Mouse (Mus musculus) frontal cortex, postnatal 25 days (tissue): ENCODE results near the gene Mief1.

ENCODE experiments used
- DNase-seq, 2 experiments: peaks; one replicate each; pipeline ENCODE4 v3.0.0; 2022; ENCODE audit warnings: low spot score in 2 of 2

Gene Mief1

DNA sequence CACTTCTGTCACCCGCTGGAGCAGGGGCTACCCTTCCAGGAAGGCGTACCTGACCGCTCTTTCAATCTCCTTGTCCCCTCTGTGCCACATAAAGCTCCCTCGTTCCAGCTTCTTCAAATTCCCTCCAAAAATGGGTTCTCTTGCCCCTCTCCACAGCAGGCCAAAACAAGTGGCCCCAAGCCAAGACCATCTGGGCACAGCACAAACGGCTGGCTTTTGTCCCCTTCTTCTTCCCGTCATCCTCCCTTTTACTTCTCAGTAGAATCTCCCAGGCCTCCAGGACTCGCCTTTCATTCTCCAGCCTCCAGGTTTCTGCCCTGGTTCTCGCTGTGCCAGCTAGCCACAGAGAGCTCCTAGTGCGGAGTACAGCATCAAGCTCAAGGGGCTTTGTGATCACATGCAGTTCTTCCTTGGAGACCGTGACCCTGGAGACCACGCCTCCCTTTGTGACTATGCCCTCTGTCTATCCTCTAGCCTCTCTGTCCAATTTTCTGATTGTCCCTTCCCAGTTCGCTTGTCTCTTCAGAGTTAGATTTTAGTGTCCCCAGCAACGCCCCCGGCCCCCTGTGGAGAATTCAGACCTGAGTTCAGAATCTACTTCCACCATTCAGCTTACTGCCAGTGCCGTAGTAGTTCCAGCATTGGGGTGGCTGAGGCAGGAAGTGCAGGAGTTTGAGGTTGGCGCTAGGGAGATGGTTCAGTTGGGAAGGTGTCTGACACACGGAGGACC is 5.6 kb upstream of the Mief1 start:
- no peak for DNase-seq

DNA sequence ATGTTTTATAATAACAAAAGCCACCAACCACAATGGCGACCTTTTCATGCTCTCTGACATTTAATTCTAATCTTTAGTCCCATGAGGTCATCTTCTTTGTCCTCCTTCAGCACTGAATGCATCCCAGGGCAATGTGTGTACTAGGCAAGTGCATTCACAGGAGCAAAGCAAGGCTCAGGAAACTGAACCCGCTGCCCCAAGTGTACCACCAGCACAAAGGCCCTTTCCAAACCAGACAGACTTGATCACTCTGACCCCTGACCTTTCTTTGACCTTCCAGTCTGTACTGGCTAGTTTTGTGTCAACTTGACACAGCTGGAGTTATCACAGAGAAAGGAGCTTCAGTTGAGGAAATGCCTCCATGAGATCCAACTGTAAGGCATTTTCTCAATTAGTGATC is 1.5 kb upstream of the Mief1 start:
- DNase-seq: no peak

DNA sequence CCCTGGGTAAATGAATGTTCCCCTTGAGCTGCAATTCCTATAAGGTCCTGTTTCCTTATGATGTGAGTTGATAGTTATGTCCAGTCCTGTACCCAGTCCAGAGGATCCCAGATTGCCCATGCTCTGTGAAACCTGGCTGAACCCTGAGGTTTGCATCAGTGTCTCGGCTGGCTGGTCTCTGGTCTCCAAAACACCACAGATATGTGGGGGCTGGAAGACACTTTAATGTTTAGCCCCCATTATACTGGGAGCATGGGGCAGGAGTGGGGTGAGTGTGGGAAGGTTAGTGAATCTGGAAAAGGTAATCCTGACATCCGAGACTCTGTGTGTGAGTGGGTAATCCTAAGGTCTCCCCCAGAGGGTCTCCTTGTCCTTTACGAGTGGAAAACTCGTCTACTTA is 765 bp upstream of the Mief1 start:
- no peak for DNase-seq

DNA sequence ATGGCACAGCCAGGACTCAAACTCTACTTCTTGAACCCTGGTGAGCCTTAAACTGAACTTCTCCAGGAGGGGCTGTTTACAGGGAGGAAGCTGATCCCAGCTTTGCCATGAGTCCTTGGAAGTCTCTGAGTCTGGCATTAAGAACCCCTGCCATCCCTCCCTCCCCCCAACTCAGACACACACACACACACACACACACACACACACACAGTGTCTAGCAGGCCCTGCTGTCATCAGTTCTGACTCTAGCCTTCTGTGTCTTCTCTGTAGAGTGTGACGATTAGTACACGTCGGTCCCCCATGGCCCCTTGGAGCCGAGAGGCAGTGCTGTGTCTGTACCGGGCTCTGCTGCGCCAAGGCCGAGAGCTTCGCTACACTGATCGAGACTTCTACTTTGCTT is 1.7 kb downstream of the Mief1 start, which contains the start of gene AC140267.1:
Gene AC140267.1 (plus strand): TSS at position 301 of the 400 bp plus-strand sequence.
- DNase-seq: no peak

DNA sequence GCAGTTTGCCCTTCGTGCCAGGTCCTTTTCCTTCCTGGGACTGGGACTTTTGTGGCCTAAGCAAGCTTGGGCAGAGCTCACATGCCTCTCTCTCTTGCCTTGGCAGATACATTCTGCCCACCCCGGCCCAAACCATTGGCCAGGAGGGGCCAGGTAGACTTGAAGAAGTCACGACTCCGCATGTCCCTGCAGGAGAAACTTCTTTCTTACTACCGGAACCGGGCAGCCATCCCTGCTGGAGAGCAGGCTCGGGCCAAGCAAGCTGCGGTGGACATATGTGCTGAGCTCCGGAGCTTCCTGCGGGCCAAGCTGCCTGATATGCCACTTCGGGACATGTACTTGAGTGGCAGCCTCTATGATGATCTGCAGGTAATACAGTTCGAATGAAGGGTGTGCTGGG is 14.3 kb downstream of the Mief1 start:
- no peak for DNase-seq

DNA sequence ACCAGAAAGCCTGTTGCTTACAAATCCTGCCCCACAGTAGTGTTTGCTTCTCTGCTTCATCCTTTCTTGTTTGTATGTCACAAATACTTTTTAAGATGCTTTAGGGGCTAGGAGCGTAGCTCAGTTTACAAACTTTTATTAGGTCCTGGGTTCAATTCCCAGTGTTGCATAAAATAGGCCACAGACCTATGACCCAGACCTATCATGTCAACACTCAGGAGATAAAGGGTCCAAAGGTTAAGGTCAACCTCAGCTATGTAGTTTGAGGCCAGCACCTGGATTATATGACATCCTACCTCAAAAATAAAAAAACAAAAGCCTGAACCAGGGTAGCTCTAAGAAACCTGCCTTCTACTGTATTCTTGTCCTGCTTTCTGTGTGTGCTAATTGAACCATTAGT is 14.8 kb downstream of the Mief1 start:
- DNase-seq: no peak

DNA sequence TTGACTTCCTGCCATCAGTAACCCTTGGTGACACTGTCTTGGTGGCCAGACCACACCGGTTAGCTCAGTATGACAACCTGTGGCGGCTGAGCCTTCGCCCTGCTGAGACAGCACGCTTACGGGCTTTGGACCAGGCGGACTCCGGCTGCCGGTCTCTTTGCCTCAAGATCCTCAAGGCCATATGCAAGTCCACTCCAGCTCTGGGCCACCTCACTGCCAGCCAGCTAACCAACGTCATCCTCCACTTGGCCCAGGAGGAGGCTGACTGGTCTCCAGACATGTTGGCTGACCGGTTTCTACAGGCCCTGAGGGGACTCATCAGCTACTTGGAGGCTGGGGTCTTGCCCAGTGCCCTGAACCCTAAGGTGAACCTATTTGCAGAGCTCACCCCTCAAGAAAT is 15.9 kb downstream of the Mief1 start:
- DNase-seq: no peak

DNA sequence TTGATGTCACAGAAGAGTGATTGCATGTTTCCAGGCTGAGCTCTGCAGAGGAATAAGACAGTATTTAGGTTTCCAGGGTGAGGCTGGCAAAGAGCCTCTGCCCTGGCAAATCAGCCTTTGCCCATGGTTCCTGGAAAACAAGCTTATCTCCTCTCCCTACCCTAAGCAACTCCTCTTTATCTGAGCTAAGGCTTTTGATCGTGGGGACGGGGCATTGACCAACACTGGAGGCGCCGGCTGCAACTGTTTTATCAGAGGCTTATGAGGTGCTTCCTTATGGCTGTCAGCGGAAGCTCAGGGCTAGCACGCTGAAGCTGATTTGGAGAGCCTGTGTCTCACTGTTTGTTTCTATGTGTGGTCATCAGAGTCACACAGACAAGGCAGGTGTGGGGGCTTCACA is 16.8 kb downstream of the Mief1 start:
- DNase-seq: no peak

DNA sequence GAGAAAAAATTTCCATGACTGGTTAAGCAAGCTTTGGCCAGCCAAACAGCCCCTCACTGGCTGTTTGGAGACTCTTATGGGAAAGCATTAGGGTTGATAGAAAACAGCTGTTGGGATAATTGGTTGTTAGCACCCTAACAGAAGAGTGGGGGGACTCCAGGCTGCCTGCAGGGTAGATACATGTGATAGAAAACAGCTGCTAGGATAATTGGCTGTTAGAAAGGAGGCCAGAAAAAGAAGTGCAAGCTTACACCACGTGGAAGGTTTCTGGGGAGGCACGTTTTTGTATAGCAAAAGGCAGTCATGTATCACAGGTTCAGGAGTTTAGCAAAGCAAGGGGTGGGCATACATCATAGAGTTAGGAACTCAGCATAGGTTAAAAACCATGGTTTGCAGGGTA is 19.7 kb downstream of the Mief1 start:
- DNase-seq: no peak

DNA sequence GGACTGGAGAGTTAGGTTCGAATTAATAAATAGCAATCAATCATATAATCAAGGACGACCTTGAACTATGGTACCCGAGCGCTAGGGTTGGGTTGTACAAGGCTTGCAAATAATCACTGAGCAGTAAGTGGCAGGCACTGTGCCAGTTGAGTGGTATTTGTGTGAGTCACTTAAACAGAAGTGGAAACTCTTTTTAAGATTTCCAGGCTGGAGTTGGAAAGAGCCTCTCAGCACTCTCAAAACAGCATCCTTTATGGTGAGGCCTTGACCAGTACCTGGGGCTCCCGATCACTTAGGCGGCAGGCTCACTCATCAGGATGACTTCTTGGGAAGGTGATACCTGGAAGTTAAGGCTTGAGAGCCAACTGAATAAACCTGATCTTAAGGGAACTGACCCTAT is 20.4 kb downstream of the Mief1 start:
- DNase-seq: no peak

DNA sequence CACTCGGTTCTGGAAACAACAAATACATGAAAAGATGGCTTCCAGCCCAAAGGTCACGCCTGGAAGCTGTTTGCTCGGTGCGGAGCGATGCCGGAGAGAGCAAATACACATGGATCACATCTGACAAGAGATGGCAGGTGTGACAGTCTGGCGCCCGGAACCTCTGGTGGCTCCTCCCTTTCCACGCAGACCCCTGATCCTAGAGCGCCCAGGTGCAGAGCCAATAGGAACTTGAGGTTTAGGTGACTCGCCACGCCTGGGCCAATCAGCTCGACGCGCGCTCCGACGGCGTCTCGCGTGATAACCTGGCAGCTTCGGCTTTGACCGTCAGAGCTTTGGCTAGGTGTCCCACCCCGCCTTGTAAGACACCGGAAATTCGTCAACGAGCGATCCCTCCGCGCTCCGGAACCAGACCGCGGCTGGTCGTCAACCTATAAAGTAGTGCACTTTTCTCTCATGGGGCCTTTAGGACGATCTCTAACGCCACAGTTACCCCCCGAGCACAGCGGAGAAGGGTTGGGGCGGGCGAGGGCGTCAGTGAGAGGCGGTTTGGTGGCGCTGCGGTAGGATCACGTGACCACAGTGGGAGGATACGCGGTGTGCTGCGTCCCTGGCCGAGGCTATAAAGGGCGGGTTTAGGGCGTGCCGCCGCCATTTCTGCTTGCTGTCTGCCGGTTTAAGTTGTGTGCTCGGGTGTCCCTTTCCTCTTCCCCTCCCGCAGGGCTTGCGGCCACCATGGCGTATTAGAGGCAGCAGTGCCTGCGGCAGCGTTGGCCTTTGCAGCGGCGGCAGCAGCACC is 21.2 kb downstream of the Mief1 start, which contains the start of gene Atf4:
Gene Atf4 (plus strand): TSS at position 338 of the 799 bp plus-strand sequence.
- DNase-seq: peak; percentile 95 to 98

DNA sequence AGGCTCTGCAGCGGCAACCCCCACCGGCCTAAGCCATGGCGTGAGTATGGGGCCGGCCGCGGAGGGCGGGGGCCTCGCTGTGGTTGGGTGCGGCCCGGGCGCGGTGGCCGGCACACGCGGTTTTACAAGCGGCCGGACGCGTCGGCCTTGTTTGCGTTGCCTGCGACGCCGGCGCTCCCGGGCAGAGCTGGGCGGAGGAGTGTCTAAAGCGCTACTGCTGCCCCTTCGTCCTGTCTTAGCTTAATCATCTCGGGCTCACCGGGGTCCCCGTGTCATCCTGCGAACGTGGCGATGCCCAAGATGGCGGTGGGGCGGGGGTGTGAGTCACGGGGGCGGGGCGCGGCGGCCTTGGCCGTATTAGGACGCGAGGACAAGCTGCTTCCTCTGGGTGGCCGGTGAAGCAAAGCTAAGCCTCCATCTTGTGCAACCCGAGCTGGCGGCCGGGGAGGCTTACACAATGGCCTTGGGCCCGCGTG is 21.9 kb downstream of the Mief1 start:
- DNase-seq: peak; percentile 48 to 52

DNA sequence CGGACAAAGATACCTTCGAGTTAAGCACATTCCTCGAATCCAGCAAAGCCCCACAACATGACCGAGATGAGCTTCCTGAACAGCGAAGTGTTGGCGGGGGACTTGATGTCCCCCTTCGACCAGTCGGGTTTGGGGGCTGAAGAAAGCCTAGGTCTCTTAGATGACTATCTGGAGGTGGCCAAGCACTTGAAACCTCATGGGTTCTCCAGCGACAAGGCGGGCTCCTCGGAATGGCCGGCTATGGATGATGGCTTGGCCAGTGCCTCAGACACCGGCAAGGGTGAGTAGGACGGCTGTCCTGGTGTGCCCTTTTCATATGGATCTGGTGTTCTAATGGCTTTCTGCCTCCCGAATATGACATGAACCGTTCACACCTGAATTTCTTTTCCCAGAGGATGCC is 22.4 kb downstream of the Mief1 start:
- no peak for DNase-seq

DNA sequence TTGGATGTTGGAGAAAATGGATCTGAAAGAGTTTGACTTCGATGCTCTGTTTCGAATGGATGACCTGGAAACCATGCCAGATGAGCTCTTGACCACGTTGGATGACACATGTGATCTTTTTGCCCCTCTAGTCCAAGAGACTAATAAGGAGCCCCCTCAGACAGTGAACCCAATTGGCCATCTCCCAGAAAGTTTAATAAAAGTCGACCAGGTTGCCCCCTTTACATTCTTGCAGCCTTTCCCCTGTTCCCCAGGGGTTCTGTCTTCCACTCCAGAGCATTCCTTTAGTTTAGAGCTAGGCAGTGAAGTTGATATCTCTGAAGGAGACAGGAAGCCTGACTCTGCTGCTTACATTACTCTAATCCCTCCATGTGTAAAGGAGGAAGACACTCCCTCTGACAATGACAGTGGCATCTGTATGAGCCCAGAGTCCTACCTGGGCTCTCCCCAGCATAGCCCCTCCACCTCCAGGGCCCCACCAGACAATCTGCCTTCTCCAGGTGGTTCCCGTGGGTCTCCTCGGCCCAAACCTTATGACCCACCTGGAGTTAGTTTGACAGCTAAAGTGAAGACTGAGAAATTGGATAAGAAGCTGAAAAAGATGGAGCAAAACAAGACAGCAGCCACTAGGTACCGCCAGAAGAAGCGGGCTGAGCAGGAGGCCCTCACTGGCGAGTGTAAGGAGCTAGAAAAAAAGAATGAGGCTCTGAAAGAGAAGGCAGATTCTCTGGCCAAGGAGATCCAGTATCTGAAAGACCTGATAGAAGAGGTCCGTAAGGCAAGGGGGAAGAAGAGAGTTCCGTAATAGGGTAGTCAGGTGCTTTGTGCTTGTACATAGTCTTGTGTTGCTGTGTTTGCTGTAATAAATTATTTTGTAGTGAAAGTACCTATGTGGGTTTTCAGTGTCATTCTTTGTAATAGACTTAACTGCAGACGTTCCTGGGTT is 23.1 kb downstream of the Mief1 start:
- DNase-seq: no peak

DNA sequence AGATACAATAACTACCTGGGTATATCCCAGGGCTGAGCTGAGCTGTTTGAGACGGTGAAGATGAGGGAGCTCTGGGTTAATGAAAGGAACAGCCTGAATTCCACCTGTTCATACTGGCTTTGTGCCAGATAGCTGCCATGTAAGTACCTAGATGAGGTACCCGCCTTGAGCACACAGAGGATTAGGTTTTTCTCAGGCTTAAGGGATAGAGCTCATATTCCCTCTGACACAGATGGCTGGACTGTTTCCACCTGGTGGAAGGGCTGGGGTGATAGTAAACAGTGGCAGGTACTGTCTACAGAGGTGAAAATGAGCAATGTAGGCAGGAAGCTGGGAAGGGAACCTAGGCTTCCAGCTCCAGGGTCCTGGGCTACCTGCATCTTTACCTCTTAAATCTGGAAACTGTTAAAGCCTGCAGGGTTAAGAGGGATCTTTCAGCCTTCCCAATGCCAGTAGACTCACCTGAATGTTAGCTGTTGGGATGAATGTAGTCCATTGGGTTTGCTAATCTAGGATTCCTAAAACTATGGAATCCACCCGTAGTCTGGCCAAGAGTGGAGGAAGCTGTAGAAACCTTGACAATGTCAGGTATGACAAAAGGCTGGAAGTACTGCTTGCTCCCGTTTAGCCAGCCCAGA is 23.9 kb downstream of the Mief1 start:
- no peak for DNase-seq

DNA sequence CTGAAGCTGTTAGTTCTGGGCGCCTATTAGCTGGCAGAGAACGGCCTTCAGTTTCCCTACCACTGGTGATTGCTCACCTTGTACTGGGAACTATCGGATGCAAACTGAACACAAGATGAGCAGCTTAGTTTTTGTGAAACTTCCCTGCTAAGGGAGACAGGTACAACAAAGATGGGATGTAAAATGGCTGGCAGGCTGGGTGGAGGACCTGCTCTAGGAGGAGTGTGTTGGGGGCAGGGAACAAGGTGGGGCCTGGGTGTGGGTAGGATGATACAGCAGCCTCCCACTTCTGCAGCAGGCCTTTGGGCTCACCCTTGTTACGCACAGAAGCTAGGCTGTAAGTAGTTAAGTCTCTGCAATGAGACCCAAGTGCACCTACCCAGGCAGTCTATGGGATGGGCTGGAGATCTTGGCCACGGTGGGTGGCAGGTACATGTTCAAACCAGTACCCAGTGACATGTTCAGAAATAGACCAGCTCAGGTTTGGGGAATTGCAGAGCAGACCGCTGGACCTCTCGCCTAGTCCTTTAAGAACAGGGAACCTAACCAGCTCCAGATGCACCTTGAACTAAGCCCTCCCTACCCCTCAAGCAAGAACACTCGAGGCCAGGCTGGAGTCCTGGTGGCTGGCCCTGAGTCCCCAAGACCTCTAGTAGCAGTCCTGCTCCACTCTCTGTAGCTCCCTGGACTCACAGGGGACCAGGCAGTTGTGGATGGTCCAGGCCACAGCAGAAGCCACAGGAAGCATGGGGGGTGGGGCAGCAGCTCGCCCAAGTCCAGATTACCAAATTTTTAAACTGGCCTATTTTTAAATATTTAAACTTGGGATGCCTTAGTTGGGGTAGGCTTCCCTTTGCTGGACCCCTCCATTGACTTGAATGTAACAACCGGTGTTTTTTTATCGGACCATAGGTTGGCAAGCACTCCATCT is 24.7 kb downstream of the Mief1 start:
- DNase-seq: no peak

DNA sequence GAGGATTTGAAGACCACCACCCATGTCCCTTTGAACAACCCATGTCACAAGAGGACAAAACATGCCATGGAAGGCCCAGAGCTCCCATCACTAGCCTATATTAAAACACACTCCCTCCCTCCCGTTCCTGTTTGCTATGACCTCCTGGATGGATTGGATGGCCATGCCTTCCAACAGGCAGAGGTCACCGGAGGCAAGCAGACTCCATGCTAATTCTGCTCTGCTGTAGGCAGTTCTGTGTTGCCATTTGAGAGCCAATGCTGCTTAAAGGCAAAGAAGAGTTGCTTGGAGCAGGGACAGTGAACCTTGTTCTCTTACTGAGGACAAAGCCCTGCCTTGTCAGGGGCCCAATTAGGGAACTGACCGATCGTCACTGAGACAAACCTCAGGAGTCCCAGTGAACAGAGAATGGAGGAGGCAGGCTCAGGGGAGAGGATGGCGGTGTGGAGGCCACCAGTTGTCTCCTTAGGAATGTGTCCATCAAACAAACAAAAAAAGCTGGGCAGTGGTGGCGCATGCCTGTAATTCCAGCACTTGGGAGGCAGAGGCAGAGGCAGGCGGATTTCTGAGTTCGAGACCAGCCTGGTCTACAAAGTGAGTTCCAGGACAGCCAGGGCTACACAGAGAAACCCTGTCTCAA is 25.7 kb downstream of the Mief1 start:
- no peak for DNase-seq

DNA sequence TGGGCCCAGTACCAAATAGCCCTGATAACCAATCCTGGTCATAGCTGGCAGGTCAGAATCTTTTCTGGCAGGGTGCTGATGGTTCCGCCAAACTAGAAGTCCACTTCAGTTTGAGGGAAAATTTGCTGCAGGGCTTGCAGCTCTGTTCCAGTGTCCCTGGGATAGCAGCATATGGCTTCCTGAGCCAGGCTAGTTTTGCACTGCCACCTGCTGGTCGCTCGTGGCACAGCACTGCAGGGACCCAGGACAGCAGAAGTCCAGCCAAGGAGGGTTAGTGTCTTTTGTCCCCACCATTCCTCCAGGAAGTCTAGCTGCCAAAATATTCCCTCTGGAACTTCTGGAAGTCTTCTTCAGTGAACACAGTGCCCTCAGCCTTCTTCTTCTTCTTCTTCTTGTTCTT is 26.9 kb downstream of the Mief1 start:
- DNase-seq: peak; percentile 80

DNA sequence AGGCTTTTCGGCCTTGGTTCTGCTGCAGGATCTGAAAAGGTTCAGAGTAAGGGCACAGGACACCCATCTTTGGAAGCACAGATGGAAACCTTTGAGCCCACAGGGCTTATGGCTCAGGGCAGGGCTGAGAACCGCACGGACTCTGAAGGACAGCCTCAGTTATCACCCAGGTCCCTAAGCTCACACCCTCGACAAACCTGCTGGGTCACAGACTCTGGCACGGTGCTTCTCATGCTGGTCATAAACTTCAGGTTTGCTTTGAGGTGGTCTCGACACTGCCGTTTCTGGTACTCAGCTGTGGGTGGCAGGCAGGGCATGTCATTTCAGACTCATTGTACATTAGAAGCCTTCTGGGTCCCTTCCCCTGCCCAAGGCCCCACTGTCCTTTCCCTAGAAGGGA is 27.3 kb downstream of the Mief1 start:
- no peak for DNase-seq
